Mouse (Mus musculus) granulocyte monocyte progenitor cell, adult 5-6 weeks (primary cell): ENCODE measurements at regions not wholly inside any gene's neighbourhood (a gene's known extent, or its start where the extent isn't known, plus 50 kb on each side); places are given as distances from the start of the nearest gene placed in this dataset.
A peak's percentile ranks its signal among the peaks of the same experiment; 100 is the strongest.

Experiments used
- ATAC-seq: replicated peaks from 2 replicates; pipeline ENCODE4 v1.8.0; 2016; ENCODE audit warnings: mild to moderate bottlenecking, moderate TSS enrichment, inconsistent platforms; ENCODE audit not compliant: poor library complexity, severe bottlenecking

DNA sequence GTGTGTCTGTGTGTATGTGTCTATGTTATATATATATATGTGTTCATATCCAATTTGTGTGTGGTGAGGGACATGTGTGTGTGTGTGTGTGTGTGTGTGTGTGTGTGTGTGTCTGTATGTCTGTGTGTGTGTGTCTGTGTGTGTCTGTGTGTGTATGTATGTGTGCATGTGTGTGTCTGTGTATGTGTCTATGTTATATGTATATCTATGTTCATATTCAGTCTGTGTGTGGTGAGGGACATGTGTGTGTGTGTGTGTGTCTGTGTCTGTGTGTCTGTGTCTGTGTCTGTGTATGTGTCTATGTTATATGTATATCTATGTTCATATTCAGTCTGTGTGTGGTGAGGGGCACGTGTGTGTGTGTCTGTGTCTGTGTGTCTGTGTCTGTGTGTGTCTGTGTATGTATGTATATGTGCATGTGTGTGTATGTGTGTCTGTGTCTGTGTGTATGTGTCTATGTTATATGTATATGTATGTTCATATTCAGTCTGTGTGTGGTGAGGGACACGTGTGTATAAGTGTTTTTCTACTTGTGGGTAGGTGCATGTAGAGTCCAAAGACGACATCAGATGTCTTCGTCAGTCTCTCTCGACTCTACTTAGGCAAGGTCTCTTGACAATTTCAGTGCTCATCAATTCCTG, 370.5 kb upstream of the Slc7a11 start:
- ATAC-seq: no peak

DNA sequence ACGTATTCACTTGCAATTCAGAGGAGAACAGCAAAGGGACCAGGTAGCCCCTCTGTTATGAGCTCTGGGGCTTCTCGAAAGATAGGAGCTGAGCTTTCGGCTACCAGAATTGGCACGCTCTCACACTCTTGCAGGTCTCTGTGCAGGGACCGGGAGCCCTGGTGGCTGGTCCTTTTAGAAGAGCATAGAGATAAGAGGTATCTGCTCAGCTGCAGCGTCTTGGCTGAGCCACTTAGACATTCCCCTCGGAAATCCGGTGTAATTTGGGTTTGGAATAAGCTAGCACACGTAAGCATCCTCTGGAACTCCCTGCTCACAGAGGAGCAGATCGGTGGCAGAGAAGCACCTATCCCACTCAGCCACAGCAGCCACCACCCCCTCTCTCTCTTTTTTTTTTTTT, 372.3 kb upstream of the Slc7a11 start:
- no peak for ATAC-seq

DNA sequence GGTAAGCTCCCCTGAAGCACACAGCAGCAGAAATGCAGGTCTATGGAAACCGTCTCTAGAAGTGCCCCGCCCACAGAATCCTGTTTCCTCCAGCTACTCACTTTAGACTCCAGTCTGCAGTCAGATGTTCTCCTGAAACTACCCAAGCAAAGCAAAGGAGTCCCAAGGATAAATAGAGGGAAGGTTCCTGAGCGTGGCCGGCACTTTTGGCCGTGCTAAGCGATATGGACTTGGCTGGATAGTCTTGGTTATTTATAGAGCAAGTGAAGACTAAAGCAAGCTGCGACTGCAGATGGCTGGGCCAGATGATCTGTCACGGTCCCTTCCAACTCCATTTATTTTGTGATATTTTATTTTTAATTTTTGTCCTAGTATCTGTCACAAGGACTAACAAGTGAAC, 373.1 kb upstream of the Slc7a11 start:
- no peak for ATAC-seq

DNA sequence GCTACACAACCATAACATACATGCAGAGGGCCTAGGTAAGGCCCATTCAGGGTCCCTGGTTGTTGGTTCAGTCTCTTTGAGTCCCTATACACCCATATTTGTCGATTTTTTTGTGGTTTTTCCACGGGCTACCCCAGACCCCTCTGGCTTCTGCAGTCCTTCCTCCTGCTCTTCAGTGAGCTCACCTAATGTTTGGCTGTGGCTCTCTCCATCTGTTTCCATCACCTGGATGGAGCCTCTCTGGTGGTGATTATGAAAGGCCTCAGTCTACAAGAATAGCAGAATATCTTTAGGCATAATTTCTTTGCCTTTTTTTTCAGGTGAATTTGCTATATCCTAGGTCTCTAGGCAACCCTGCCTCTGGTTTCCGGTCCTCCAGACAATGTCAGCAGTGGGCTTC, 373.9 kb upstream of the Slc7a11 start:
- no peak for ATAC-seq

DNA sequence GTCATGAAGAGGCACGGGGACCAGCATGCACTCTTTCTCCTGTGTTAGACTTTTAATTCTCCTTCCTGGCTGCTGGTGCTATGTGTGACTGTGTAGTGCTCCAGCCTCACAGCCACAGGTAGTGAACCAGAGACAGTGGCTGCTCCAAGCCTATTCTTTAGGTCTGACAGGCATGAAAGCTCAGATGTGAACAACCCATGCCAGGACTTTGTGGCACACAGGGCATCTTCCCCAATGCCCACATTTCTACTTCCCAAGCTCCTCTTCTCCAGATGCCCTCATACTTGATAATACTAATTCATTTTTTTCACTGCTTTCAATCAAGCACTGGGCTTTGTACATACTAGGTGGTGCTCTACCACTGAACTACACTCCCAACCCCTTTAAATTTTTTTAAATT, 377.4 kb upstream of the Slc7a11 start:
- no peak for ATAC-seq

DNA sequence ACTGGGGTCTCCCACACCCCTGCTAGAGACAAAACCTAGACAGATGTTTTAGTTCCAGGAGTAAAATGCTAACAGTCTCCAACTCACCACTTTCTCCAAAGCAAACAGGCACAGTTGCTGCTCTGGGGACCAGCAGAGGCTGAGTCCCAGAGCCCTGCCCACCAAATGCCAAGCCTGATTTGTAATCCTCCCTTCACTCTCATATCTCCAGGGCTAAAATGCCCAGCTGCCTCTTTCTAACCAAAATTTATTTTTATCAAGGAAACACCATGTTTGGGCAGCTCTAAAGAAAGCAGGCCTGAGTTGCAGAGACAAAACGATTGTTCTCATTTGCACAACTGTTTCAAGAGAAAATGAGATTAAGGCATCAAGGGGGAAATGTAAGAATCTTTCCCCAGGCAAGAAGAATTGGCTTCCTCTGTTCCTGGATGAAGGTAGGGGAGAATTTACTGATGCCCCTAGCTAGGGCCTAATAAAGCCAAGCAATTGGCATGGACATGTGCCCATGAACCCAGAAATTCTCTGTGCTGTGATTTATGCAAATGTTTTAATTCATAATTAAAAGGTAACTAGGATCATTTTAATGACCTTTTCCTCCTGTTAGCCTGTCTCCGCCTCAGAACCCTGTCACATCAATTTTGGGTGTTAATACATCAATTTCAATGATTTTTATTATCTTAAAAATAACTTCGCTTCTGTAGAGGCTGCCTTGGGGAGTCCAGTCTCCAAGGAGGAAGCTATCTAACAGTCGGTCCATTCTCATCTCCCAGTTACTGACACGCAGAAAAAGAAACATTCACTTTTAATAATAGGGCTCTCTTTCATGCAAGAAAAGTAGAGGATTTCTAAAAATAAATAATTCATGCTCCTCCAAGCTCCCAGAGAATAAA, 382.4 kb upstream of the Slc7a11 start:
- ATAC-seq: no peak

DNA sequence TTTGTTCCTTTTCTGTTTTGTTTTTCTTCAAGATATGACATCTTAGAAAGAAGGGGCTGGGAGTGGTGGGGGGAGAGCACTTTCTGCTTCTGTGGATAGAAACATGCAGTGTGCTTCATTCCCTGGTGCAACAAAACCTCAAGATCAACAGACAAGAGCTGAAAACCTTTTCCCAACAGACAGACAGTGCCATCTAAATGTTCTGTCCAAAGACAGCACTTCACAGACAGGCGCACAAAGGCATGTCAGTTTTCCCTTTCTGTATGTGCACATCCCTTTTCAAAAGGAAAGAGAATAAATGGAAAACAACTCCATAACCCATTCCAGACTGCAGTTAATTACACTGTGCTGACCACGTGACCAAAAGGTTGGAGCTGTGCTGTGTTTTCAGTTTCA, 383.0 kb upstream of the Slc7a11 start:
- ATAC-seq: no peak

DNA sequence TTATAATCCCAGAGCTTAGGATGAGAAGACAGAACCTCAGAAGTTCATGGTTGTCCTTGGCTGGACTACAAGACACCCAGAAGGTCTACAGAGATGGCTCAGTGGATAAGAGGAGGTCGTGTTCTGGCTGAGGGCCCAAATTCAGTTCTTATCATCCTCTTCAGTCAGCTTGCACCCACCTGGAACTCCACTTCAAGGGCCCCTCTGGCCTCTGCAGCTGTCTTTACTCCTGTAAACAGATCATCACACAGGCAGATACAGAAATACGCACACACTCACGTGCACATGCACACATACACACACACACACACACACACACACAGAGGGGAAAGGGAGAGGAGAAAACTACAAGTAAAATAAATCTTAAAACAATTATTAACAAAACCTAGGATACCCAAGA, 385.8 kb upstream of the Slc7a11 start:
- ATAC-seq: no peak

DNA sequence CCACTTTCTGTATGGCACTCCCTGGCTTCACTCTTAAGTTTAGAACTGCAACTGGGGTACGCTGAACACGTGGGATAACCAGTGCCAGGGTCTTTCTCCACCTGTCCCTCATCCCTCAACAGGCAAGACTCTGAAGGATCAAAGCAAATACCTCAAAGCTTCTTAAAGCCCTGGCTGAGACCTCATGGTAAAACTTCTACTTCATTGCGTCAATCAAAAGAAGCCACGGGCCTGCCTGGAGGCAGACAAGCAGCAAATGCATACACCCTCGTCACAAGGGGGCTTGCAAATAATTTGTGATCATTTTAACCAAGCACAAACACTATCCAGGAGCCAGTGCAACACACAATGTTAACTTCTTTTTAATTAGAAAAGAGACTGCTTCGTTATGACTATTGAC, 387.0 kb upstream of the Slc7a11 start:
- ATAC-seq: no peak

DNA sequence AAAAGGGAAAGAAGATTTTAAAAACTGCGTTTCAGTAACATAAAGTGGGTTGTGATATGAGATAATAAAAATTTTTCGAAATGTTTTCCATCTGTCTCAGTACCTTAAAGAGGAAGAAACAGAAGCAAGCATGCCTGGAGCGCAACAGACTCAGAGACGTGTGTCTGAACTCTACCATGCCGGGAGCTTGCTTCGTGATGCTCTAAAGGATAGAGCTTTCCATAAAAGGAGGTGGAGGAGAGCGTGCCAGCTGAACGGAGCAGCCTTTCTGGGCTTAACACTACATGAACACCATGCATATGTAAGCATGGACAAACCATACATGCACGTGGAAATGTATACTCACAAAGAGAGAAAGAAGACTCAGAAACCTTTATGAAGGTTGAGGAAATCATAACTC, 387.5 kb upstream of the Slc7a11 start:
- no peak for ATAC-seq

DNA sequence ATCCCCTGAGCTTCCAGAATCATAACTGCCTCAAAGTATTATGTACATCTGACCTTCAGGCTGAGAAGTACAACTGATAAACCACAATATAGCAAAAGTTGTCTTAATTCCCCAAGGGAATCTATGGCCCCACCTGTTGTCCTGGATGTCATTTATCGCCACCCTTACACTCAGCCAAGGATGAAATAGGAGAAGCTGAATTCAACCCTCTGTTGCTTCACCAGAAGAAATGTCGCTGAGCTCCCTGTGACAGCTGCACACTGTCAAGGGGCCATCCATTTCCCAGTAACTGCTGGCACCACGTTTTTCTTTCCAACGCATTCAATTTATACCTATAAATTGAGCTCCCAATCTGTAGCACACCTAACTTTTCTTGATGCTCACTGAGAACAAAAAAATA, 382.0 kb upstream of the Noct start:
- ATAC-seq: no peak

DNA sequence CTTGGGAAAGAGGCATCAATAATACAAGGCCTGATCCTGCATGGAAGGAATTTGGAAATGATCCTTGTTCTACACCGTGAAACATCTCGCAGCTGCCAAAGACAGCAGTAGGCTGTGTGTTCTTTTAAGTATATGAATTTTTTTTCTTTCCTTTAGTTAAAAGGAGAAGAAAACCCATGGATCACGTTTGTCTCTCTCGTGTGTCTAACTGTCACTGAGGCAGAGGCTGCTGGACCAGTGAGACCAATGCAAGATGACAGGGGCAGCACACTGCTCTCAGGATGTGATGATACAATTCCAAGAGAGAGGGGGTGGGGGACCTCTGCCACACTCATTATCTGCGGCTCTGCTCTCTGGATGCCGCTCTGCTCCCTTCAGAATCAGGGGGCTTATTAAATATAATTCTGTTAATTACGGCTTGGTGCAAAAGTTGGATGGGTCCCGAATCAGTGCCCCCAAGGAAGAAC, 379.4 kb upstream of the Noct start:
- no peak for ATAC-seq

DNA sequence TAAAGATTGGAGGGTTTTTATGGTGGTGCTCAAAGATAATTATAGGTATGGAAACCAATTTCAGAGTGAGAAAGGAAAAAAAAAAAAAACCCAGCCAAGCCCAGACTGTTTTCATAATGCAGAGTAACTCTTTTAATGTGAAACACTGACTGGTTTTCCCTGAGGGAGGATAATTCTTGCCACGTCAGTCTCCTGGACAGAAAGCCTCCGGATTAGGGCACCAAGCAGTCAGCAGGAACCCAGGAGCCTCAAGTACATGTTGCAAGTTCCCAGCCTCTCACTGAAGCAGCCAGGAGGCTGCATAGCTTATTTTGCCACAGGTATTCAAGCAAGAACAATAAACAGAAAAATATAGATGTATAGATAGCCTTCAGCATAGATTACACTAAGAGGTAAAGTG, 378.9 kb upstream of the Noct start:
- ATAC-seq: no peak

DNA sequence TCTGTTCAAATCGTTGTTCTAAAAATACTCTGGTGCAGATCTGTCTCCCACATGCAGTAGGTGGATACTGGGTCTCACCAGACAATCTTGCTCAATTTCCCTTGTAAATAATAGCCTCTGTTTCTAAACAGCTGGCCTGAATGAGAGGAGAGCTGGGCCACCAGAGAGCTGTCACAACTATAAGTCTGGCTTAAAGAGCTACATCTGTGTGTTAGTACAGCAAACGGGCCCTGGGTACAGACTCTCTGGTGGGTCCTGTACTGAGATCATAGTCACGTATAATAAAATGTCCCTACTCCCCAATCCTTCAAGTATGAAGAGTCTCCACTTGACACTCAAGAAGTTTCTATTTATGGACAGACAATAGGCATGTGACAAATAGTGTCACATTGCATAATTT, 375.7 kb upstream of the Noct start:
- ATAC-seq: peak; percentile 22; the same call in 1 of the 2 replicates

DNA sequence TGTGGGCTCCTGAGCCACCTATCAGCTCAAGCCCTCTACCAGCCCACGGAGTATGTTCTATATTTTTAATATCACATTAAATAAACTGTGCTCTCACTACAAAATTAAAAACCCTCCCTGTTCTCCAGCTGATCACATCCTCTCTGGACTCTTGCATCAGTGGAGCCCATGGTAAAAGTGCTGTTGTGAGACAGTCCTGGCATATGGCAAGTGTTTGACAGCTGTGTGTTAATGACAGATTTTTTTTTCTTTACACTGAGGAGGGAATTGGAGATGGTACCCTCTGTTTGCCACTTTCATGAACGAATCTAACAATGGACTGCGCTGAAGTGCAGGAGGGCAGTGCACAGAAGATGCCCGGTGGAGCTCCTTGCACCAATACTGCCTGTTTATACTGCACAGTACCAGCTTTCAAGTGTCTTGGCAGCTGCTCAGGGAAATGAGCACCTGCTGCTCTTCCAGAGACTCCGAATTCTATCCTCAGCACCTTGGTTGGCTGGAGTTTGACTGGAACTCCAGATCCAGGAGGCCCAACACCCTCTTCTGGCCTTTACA, 373.1 kb upstream of the Noct start:
- no peak for ATAC-seq

DNA sequence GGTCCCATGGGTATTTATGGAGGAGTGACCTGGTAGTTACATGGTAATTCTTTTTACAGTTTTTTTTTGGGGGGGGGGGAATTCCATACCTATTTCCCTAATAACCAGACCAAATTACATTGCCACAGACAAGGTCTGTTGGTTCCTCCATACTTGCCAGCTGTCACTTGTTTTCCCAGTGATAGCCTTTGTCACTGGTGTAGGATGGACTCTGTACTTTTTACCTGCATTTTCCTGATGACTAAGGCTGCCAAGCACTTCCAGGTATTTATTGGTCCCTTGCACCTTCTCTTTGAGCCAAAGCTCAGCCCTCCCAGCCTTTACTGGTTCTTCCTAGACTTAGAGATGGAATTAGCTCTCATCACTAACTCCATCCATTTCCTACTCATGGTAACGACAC, 357.1 kb upstream of the Noct start:
- no peak for ATAC-seq

DNA sequence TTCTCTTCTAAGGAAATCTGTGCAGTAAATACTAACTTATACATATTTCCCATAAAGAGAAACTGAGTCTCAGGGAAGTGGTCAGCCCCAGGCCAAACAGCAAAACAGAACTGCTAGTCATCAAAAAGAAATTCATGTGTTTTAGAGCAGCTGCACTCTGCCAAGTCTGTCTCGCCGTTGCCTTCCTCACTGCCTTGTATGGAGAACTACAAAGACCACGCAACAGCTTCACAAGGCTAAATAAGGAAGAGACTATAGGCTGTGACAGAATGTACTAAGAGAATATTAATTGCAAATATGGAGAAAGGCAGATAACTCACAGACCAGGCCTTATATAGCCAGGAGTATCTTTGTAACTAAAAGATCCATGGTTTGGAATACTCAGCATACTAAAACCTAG, 355.0 kb upstream of the Noct start:
- no peak for ATAC-seq

DNA sequence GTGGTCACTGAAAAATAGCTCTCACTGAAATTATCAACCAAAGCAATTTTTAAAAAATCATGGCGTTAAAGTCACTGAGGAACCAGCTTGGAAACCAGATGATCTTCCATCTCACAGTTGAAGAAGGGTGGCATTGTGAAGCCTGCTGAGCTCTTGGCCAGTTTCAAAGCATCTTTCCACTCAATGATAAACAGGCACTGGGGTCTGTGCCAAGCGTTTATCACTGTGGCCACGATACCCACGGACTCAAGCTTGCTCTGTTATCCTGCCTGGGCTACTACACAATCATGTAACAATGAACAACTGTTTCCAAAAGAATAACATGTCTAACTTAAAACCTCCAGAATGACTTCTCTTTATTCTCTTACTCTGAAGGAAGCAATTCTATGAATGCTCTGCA, 345.2 kb upstream of the Noct start:
- ATAC-seq: no peak

DNA sequence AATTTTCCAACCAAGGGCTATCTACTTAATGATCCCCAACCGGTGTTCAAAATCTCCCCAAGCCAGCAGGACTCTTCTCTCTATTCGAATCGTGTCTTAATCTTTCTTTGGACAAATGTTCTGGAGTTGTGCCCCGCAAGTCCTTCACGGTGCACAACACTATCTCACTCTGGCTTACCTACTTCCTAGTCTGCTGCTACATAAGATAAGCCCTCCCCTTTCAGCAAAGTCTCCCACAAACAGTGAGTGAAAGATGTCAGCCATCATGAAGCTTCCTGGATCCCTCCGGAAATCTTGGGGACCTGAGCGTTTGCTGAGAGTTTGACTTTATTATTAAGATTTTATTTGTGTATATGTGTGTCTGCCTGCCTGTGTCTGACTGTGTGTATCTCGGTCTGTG, 344.7 kb upstream of the Noct start:
- no peak for ATAC-seq

DNA sequence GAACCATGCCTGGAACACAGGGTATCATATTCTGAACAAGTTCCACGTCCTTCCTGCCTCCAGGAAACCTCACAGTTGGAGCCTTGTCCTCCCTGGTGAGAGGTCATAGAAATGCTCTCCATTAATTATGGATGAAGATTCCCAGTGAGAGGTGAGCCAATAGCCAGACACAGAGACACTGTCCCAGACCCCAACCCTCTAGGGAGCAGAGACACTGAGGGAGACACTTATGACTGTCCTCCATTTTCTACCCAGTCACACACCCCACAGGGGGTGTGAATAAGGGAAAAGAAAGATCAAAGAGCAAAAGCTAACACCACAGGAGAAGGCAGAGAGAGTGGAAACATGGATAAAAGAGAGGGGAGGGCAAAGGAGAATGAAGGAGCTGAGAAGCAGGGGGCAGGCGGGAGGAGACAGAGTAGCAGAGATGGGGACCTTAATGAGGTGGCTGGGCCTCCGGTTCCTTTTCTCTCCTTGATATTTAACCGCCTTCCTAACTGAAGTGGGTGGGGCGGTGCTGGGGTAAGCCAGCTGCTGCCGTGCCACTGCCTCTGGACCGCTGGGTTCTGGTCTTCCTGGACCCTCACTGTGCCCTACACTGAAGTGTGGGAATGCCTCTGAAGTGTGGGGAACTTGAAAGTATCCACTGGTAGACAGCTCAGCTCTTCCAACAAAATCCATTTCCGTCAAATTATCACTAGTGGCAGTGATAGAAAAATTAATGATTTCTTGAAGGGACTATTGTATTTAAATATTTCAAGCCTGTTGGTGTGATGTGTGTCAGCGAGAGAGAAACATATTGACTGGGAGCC, 342.6 kb upstream of the Noct start:
- ATAC-seq: no peak

DNA sequence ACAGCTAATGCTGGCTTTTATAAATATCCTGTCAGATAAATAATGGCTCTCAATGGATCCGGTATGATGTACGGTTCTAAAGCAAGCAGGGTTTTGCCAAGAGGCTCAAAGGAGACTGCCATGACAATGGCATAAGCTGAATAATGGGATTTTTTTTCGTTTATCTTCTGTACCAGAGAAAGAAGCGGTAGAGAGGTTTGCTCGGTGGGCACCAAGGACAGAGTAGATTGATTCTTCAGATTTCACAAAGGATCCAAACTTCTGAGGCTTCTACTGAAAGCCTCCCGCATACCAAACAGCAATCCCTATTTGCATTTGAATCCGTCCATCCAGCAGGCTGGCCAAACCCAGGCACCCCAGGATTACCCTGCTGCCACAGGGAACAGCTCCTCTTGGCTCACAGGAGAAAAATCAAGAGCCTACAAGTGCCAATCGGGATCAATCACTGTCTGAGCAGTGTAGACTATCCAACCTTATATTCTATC, 342.0 kb upstream of the Noct start:
- no peak for ATAC-seq
